Mouse (Mus musculus) liver, adult 2 months (tissue): ENCODE data around the gene Rasal1.

ENCODE experiments used
- CTCF ChIP-seq: fragments of 200-500 bp; IDR thresholded peaks from 2 replicates; pipeline ENCODE4 v1.5.1; 2011; ENCODE audit warnings: low read depth, low read length, control low read depth
- POLR2A ChIP-seq: fragments of 200-500 bp; IDR thresholded peaks from 2 replicates; pipeline ENCODE4 v1.6.1; 2011; ENCODE audit warnings: low read length, control low read depth; ENCODE audit not compliant: insufficient read depth; ENCODE audit errors: extremely low read depth

DNA sequence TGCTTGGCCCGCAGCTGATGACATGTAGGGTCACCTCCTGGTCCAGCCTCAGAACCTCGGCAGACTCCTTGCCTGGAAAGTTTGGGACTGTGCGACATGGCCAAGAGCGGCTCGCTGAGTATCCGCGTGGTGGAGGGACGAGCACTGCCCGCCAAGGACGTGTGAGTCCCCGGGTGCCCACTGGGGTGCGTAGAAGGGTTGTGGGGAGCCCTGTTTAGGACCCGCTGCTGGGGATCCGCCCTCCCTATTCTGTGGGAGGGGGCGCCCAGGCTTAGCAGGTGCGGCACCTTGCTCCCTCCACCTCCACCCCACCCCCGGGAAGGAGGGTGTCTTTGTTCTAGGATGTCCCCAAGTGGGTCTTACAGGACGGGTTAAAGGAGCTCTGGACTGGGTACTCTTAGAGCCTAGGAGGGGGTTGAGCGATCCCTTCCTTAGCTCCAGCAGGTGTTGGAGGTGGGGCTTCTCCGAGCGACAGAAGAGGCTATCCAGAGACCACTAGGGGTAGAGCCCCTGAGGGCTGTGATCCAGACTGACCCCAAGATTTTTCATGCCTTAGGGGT, 842 bp downstream of the Rasal1 start:
- no peak for TF ChIP-seq CTCF
- TF ChIP-seq POLR2A, result no peak
